Mouse (Mus musculus): ENCODE measurements around the gene Ccn2. TPM values are rescaled to one million over a fixed set of nuclear protein-coding genes. Genes with fewer than 3 reads are reported as not detected.

Ccn2 gene
- polyA plus RNA-seq (2017; shearing (Covaris generic)) = not detected

- no peak for ATAC-seq
Observed at GRCm38 (mm10) chr10:24595250-24596002, at the start of gene Ccn2. Ccn2 (plus strand) TSS chr10:24595442.

GRCm38 (mm10) chr10:24552870-24553269, 42.4 kb upstream of the Ccn2 start:
- no peak for ATAC-seq

- ATAC-seq = no peak
Observed at GRCm38 (mm10) chr10:24554091-24554490, 41.2 kb upstream of the Ccn2 start.

- no peak for ATAC-seq
Observed at GRCm38 (mm10) chr10:24558366-24558765, 36.9 kb upstream of the Ccn2 start.

GRCm38 (mm10) chr10:24569691-24570420, 25.4 kb upstream of the Ccn2 start:
- ATAC-seq = no peak

- ATAC-seq = no peak
Observed at GRCm38 (mm10) chr10:24572044-24572960, 22.9 kb upstream of the Ccn2 start.

- no peak for ATAC-seq
Observed at GRCm38 (mm10) chr10:24573484-24573883, 21.8 kb upstream of the Ccn2 start.

- ATAC-seq = no peak
Observed at GRCm38 (mm10) chr10:24581076-24581475, 14.2 kb upstream of the Ccn2 start.

- ATAC-seq = no peak
Observed at GRCm38 (mm10) chr10:24588824-24589223, 6.4 kb upstream of the Ccn2 start.

- ATAC-seq = no peak
Observed at GRCm38 (mm10) chr10:24589238-24589637, 6.0 kb upstream of the Ccn2 start.

GRCm38 (mm10) chr10:24590546-24590945, 4.7 kb upstream of the Ccn2 start:
- ATAC-seq = no peak

- peak; percentile 75 for ATAC-seq
Observed at GRCm38 (mm10) chr10:24591136-24591535, 4.1 kb upstream of the Ccn2 start.

GRCm38 (mm10) chr10:24591741-24592140, 3.5 kb upstream of the Ccn2 start:
- peak; percentile 35 for ATAC-seq

- no peak for ATAC-seq
Observed at GRCm38 (mm10) chr10:24592318-24592717, 2.9 kb upstream of the Ccn2 start.

- ATAC-seq = no peak
Observed at GRCm38 (mm10) chr10:24592969-24593368, 2.3 kb upstream of the Ccn2 start.

GRCm38 (mm10) chr10:24593556-24593955, 1.7 kb upstream of the Ccn2 start:
- no peak for ATAC-seq

GRCm38 (mm10) chr10:24596003-24596868, 994 bp downstream of the Ccn2 start:
- no peak for ATAC-seq

GRCm38 (mm10) chr10:24596869-24597339, 1.7 kb downstream of the Ccn2 start:
- no peak for ATAC-seq

- no peak for ATAC-seq
Observed at GRCm38 (mm10) chr10:24597789-24598188, 2.5 kb downstream of the Ccn2 start.

GRCm38 (mm10) chr10:24598693-24599092, 3.5 kb downstream of the Ccn2 start:
- no peak for ATAC-seq

- no peak for ATAC-seq
Observed at GRCm38 (mm10) chr10:24599802-24600201, 4.6 kb downstream of the Ccn2 start.

GRCm38 (mm10) chr10:24603035-24603434, 7.8 kb downstream of the Ccn2 start:
- ATAC-seq = no peak
